Mouse (Mus musculus) thymus, adult 18-20 months (tissue): ENCODE measurements around the gene Tmem189.
"Not testable (repeated sequence)": the region's sequence is repeated elsewhere in the genome, so short reads cannot be mapped to it uniquely, and the experiment has no call there.

Source experiments
- DNase-seq, 2 experiments: peaks; one replicate each; pipeline ENCODE4 v3.0.0; 2022; ENCODE audit warnings: mixed read lengths in 2 of 2

The Tmem189 gene

GRCm38 (mm10) chr2:167646411-167646810, 43.2 kb downstream of the Tmem189 start:
- no peak for DNase-seq

- not testable (repeated sequence) for DNase-seq
These were observed 46.1 kb downstream of the Tmem189 start for GRCm38 (mm10) chr2:167643356-167644052.

GRCm38 (mm10) chr2:167642164-167642563, 47.5 kb downstream of the Tmem189 start:
- no peak for DNase-seq

DNA sequence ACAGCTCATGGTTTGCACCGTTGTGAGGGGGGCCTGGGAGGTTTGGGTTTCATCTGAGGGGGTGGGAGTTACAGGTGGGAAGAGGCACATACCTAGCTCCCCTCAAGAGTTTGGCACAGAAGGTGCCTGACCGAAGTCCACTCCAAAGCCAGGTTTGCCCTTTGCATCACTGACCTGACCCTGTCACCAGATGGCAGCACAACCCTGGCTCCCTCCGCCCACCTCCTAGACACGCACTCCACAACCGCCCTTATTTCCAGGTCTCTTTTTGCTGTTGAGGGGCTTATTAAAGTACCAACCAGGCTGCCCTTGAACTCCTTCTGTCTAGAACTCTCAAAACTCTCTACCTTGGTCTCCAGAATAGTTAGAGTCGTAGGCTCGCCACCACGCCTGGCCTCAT, 48.3 kb downstream of the Tmem189 start:
- DNase-seq = no peak

DNA sequence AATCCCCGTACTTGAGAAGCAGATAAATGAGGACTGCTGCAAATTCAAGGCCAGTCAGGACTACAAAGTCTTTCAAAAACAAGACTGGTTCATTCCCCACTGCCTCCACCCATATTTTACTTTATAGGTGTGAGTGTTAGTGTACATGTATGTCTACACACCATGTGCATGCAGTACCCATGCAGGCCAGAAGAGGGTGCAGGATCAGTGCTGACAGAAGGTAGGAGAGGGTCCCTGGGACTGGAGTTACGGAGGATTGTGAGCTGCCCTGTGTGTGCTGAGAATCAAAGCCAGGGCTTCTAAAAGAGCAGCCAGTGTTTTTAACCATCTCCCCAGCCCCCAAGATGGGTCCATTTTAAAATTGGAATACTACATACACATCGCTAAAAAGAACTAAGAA, 49.3 kb downstream of the Tmem189 start:
- no peak for DNase-seq

DNA sequence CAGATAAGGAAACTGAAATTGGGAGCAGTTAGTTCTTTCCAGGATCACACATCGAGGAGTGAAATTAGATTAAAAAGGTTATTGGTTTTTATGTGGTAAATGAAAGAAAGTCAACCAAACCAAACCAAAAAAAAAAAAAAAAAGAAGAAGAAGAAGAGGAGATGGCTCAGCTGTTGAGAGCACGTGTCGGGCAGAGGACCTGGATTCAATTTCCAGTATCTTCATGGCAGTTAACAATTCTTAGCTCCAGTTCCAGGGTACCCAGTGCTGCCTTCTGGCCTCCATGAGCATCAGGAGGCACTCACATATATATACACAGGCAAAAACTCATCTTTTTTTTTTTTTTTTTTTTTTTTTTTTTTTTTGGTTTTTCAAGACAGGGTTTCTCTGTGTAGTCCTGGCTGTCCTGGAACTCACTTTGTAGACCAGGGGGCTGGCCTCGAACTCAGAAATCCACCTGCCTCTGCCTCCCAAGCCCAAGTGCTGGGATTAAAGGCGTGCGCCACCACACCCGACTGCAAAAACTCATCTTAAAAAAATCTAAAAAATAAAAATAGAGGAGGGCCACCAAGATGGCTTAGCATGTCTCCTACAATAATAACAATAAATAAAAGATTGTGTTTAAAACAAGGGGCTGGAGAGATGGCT, 54.6 kb downstream of the Tmem189 start:
- no peak for DNase-seq

DNA sequence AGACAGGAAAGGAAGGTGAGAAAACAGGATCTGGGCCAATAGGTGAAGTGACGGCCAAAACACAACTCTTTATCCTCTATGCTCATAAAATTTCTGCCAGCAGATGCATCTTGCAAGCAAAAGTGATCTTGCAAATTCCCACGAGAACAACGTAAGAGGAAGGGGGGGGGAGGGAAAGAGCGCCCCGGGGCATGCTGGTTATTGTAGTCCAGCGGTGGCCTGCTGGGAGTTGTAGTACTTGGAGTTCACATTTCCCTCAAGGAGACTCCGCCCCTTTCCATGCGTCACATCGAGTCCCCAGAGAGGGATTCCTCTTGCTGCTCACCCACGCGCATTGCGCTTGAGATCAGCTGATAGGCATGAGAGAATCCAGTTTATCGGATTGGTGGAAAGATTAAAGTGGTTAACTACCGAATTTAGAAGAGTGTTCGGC, 55.3 kb downstream of the Tmem189 start:
- DNase-seq = peak; percentile 92 to 97

GRCm38 (mm10) chr2:167633537-167633872, 56.1 kb downstream of the Tmem189 start:
- DNase-seq = no peak

GRCm38 (mm10) chr2:167632731-167633536, 56.7 kb downstream of the Tmem189 start:
- no peak for DNase-seq

DNA sequence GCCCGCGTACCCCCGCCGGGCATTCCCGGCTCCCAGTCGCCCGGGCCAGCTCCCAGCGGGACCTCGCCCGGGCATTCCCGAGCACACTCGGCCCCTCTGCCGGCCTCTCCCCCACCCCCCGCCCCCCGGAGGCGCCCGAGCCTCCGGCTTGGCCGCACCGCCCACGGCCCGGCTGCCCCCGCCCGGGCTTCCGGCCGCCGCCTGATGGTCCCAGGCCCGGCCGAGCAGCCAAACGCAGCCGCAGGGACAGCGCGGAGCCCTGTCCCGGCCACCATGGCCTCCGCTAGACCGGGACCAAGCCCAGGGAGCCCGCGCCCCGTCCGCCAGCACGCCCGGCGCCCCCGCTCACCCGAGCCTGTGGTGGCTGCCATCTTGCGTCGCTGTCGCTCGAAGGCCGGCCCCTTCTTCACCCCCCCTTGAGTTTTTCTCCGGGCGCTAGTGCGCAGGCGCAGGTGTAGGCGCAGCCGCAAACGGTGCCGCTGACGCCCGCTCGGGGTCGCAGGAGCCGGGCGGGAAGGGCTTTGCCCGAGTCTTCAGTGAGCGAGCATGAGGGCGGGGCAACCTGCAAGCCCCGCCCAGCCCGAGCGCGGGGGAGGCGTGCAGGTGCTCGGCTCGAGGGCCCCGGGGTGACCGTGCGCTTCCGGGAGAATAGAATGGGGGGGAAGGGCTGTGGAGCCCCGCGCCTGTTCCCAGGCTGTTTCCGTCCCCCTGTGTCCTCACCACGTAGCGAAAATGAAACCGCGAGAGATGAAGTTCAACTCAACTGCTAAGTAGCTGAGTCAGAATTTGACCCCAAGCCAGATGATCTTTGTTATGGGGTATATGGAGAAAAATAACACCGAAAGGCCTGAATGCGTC, 57.8 kb downstream of the Tmem189 start, which contains the start of gene Ube2v1:
TSS of gene Ube2v1 (minus strand) at position 505 of the 858 bp plus-strand sequence.
- peak; percentile 99 for DNase-seq

GRCm38 (mm10) chr2:167631181-167631590, 58.4 kb downstream of the Tmem189 start:
- peak; percentile 37 to 54 for DNase-seq

- DNase-seq = no peak
These were observed 59.2 kb downstream of the Tmem189 start for GRCm38 (mm10) chr2:167630421-167630820.

DNA sequence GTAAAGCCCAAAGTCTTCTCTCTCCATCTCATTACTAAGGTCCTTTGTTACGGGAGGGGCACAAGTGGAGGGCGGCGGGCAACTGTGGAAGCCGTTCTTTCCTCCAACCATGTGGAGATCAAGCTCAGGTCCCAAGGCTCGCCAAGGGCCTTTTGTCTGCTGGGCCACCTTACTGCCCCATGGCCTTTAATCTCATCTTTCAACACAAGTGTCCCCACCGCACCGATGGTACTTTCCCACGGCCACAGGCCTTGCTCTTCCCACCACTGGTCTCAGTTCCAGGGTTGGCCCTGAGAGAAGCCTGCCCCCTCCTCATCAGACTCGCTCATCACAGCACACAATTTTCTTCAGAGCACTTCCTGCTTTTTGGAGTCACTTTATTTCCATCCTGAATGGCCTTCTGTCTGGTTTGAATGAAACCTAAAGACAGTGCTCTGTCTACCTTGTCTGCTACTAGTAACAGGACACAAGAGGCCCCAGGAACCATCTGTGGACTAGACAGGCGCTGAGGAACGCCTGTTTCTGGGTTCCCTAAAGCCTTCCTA, 59.9 kb downstream of the Tmem189 start:
- DNase-seq = no peak

DNA sequence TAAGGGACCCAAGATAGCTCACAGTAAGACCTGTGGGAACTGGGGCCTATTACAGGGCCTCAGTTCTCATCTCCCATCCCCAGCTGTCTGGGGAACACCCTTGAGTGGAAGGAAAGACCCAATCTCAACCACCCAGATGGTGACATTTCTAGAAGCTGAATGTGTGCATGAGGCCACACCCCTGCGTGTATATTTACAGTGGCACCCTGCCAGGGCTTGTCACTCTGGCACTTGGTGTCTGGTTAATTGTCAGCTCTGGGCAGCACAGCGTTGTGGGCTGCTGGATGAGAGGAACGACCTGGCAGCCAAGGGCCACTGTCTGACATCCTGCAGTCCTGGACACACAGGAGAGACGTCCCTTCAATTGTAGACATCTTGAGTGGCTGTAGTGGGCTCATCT, 60.8 kb downstream of the Tmem189 start:
- no peak for DNase-seq

- DNase-seq = no peak
These were observed 62.6 kb downstream of the Tmem189 start for GRCm38 (mm10) chr2:167627019-167627418.

DNA sequence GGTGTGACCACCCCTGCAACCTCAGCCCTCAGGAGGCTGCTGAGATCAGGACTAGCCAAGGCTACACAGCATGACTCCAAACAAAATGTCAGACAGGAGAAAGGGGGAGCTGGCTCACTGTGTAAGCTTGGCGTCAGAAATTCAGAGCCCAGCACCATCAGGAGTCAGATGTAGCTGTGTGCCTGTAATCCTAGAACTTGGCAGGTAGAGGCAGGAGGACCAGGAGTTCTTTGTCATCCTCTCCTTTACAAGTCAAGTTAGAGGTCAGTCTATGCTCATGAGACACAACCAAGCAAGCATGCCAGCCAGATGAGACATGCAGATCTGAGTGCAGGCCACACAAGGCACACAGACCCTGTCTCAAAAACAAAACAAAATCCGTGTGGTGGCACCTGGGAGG, 64.0 kb downstream of the Tmem189 start:
- no peak for DNase-seq

DNA sequence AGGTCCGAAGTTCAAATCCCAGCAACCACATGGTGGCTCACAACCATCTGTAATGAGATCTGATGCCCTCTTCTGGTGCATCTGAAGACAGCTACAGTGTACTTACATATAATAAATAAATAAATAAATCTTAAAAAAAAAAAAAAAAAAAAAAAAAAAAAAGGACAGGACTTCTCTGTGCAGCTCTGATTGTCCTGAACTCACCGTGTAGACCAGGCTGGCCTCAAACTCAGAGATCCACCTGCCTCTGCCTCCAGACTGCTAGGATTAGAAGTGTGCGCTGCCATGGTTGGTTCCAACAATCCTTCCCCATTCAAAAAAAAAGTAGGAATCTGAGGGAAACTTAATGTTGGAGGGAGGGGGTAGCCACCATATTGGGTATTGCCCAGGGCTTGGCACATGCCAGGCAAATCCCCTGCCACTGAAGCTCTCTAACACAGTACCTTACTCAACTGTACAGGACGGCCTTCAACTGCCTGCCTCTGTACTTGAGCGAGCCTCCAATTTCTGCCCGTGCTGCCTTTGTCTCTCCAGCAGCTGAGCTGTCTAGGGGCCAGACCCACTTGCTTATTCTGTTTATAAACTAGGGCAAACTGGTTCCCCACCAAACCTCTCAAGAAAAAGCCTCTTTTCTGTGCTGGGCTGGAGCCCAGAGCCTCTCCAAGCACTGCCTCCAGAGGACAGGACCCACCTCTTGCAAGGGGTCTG, 65.1 kb downstream of the Tmem189 start:
- DNase-seq = no peak

- no peak for DNase-seq
These were observed 66.7 kb downstream of the Tmem189 start for GRCm38 (mm10) chr2:167622965-167623364.

DNA sequence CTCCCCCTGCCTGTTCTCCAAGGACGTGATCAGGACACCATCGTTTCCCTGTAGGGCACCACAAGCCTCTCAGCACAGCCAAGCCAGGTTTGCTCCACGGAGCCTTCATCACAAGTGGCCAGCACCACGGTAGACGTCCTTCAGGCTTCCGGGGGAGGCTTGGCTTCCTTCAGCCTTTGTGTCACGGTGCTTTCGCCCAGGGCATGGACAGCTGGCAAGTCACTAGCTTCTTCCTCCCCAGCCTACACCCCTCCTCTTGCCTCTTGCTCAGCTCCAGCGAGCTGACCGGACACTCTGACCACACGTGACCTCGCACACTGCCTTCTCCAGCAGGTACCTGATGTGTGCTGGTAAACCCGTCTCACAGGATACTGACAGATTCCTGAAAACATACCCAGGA, 67.3 kb downstream of the Tmem189 start:
- DNase-seq = no peak

DNA sequence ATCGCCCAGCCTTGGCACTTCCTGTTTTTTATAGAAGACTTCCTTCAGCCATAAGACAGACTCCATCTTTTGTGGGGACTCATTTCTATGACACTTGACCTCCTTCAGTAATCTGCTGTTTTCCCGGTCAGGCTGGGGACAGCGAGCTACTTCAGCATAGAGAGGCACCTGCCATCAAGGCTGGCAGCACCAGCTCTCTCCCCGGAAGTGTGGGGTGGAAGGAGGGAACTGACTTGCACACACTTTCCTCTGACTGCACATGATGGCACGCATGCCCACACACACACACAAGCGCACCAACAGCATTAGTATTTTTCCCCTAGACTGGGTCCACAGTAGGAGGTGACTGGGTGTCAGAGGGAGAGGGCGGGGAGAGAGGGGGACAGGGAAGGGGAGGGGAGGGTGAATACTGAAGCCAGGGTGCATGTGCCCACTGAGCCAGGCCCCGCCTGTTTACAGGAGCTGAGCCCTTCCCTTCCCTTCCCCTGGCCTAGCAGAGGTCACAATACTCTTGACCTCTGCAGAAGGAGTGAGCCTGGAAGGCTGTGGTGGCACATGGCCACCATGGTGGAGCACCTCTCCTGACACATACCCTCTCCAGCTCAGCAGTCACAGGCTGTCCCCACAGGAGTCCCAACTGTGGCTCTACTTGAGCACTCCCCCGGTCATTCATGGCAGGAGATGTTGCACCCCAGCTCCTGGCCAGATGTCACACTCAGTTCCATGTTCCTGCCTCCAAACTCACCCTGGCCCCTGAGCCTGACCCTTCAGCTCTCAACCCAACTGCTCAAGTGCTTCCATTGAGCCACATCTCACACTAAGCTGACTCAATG, 68.2 kb downstream of the Tmem189 start:
- no peak for DNase-seq

DNA sequence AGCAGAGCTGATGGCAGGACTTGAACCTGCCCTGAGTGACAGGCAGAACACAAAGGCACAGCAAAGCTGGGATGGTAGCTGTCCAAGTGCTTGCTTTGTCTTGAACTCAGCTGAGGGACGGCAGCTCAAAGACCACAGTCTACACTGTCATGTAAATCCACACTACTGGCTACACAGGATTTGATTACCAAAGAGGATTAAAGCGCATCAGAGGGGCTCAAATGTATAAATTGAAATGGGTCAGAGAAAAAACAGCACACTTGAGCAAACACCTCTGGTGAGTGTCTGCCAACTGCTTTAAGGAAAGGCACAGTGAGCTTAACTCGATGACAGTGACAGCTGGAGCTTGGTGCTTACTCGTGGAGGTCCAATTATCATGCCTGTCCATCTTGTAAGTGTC, 72.2 kb downstream of the Tmem189 start:
- DNase-seq = no peak
